Mouse (Mus musculus): ENCODE measurements around the gene Olfr406. TPM values are rescaled to one million over a fixed set of nuclear protein-coding genes. Genes with fewer than 3 reads are reported as not detected.

The Olfr406 gene
- not detected for polyA plus RNA-seq (2014; fragmentation: Illumina TruSeq; extraction: RNeasy Lipid Tissue Mini Kit (QIAGEN cat#74804); ENCODE audit: insufficient read depth, low read depth, low replicate concordance)

GRCm38 (mm10) chr11:74259508-74259907 lies at the start of gene Olfr406:
TSS of gene Olfr406 (plus strand) at chr11:74259808.

GRCm38 (mm10) chr11:74211279-74211678 lies 48.3 kb upstream of the Olfr406 start, which contains the start of gene Olfr43:
TSS of gene Olfr43 (minus strand) at chr11:74211379.

GRCm38 (mm10) chr11:74283436-74283835 lies 23.8 kb downstream of the Olfr406 start, which contains the start of gene Olfr59:
TSS of gene Olfr59 (plus strand) at chr11:74283736.

Other genes starting within 250 kb of the Olfr406 start
- gene Olfr139, start 203.3 kb upstream of the Olfr406 start, polyA plus RNA-seq (2014; fragmentation: Illumina TruSeq; extraction: RNeasy Lipid Tissue Mini Kit (QIAGEN cat#74804); ENCODE audit: insufficient read depth, low read depth, low replicate concordance), result not detected
- not detected for gene Olfr399, start 203.2 kb upstream of the Olfr406 start, polyA plus RNA-seq (2014; fragmentation: Illumina TruSeq; extraction: RNeasy Lipid Tissue Mini Kit (QIAGEN cat#74804); ENCODE audit: insufficient read depth, low read depth, low replicate concordance)
- not detected for gene Zfp616, start 189.9 kb upstream of the Olfr406 start, polyA plus RNA-seq (2014; fragmentation: Illumina TruSeq; extraction: RNeasy Lipid Tissue Mini Kit (QIAGEN cat#74804); ENCODE audit: insufficient read depth, low read depth, low replicate concordance)
- not detected for gene Olfr401, start 146.1 kb upstream of the Olfr406 start, polyA plus RNA-seq (2014; fragmentation: Illumina TruSeq; extraction: RNeasy Lipid Tissue Mini Kit (QIAGEN cat#74804); ENCODE audit: insufficient read depth, low read depth, low replicate concordance)
- gene Olfr402, start 106.3 kb upstream of the Olfr406 start, polyA plus RNA-seq (2014; fragmentation: Illumina TruSeq; extraction: RNeasy Lipid Tissue Mini Kit (QIAGEN cat#74804); ENCODE audit: insufficient read depth, low read depth, low replicate concordance), result not detected
- gene Olfr403, start 73.6 kb upstream of the Olfr406 start, polyA plus RNA-seq (2014; fragmentation: Illumina TruSeq; extraction: RNeasy Lipid Tissue Mini Kit (QIAGEN cat#74804); ENCODE audit: insufficient read depth, low read depth, low replicate concordance), result not detected
- not detected for gene Olfr43, start 48.4 kb upstream of the Olfr406 start, polyA plus RNA-seq (2014; fragmentation: Illumina TruSeq; extraction: RNeasy Lipid Tissue Mini Kit (QIAGEN cat#74804); ENCODE audit: insufficient read depth, low read depth, low replicate concordance)
- gene Olfr59, start 23.9 kb downstream of the Olfr406 start, polyA plus RNA-seq (2014; fragmentation: Illumina TruSeq; extraction: RNeasy Lipid Tissue Mini Kit (QIAGEN cat#74804); ENCODE audit: insufficient read depth, low read depth, low replicate concordance), result not detected
- gene Olfr410, start 78.2 kb downstream of the Olfr406 start, polyA plus RNA-seq (2014; fragmentation: Illumina TruSeq; extraction: RNeasy Lipid Tissue Mini Kit (QIAGEN cat#74804); ENCODE audit: insufficient read depth, low read depth, low replicate concordance), result not detected
- gene Olfr411, start 92.8 kb downstream of the Olfr406 start, polyA plus RNA-seq (2014; fragmentation: Illumina TruSeq; extraction: RNeasy Lipid Tissue Mini Kit (QIAGEN cat#74804); ENCODE audit: insufficient read depth, low read depth, low replicate concordance), result not detected
- gene Olfr412, start 102.3 kb downstream of the Olfr406 start, polyA plus RNA-seq (2014; fragmentation: Illumina TruSeq; extraction: RNeasy Lipid Tissue Mini Kit (QIAGEN cat#74804); ENCODE audit: insufficient read depth, low read depth, low replicate concordance), result not detected

All from lung, adult 10 weeks (tissue).